Mouse (Mus musculus) olfactory bulb, adult 2 months (tissue): ENCODE data around the gene Eno3.

Source experiments
- CTCF ChIP-seq: fragments of 200-500 bp; IDR thresholded peaks from 2 replicates; pipeline ENCODE4 v1.5.1; 2012; ENCODE audit warnings: low read depth, mild to moderate bottlenecking, low read length, moderate library complexity; ENCODE audit not compliant: insufficient read depth
- POLR2A ChIP-seq: fragments of 200-500 bp; IDR thresholded peaks from 2 replicates; pipeline ENCODE4 v1.6.1; 2012; ENCODE audit warnings: mild to moderate bottlenecking, low read depth, low read length, moderate library complexity; ENCODE audit not compliant: insufficient read depth

DNA sequence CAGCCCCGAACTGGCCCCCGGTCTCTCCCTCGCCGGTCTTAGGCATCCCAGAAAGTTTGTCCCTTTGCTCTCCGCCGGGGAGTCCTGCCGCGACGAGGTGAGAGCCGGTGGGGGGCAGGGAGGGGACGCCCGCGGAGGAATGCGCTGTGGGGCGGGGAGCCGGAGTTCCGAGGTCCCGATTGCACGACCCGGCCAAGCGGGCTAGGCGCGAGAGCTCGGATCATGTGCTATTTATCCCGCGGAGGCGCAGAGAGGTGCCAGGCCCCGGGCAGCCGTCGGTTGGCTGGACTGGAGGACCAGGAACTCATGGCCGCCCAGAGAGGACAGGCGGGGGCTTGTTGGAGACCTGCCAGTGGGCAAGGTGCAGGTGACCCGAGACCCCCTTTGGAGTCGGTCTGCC is 43.6 kb downstream of the Eno3 start:
- TF ChIP-seq POLR2A (no peak), CTCF (no peak)
